Mouse (Mus musculus) monocyte, adult 2 months (primary cell): ENCODE measurements around the gene Ap1ar.

Experiments used
- DNase-seq, 2 experiments: peaks; one replicate each; pipeline ENCODE4 v3.0.0; 2022; ENCODE audit warnings: low spot score in 2 of 2, low read depth in 1 of 2

Ap1ar gene

GRCm38 (mm10) chr3:127837154-127837865, at the start of gene Ap1ar:
Ap1ar (minus strand) TSS chr3:127837523.
- peak; percentile 91 to 93 for DNase-seq

- no peak for DNase-seq
Measured at GRCm38 (mm10) chr3:127881684-127882083, 44.4 kb upstream of the Ap1ar start.

GRCm38 (mm10) chr3:127879968-127880367, 42.6 kb upstream of the Ap1ar start:
- DNase-seq: no peak

- DNase-seq: no peak
Measured at GRCm38 (mm10) chr3:127875509-127875908, 38.2 kb upstream of the Ap1ar start.

- no peak for DNase-seq
Measured at GRCm38 (mm10) chr3:127875059-127875458, 37.7 kb upstream of the Ap1ar start.

GRCm38 (mm10) chr3:127874254-127874883, 37.0 kb upstream of the Ap1ar start:
- no peak for DNase-seq

GRCm38 (mm10) chr3:127871575-127871974, 34.3 kb upstream of the Ap1ar start:
- no peak for DNase-seq

- no peak for DNase-seq
Measured at GRCm38 (mm10) chr3:127868880-127869279, 31.6 kb upstream of the Ap1ar start.

- no peak for DNase-seq
Measured at GRCm38 (mm10) chr3:127868046-127868758, 30.9 kb upstream of the Ap1ar start.

GRCm38 (mm10) chr3:127864242-127864641, 26.9 kb upstream of the Ap1ar start:
- DNase-seq: no peak

- no peak for DNase-seq
Measured at GRCm38 (mm10) chr3:127863571-127863970, 26.2 kb upstream of the Ap1ar start.

GRCm38 (mm10) chr3:127862479-127862878, 25.2 kb upstream of the Ap1ar start:
- no peak for DNase-seq

- no peak for DNase-seq
Measured at GRCm38 (mm10) chr3:127861340-127861739, 24.0 kb upstream of the Ap1ar start.

GRCm38 (mm10) chr3:127853431-127854206, 16.3 kb upstream of the Ap1ar start:
- peak in 1 of 2 experiments; percentile 28 for DNase-seq

- DNase-seq: no peak
Measured at GRCm38 (mm10) chr3:127852722-127853121, 15.4 kb upstream of the Ap1ar start.

- DNase-seq: no peak
Measured at GRCm38 (mm10) chr3:127850776-127851646, 13.7 kb upstream of the Ap1ar start.

GRCm38 (mm10) chr3:127849922-127850321, 12.6 kb upstream of the Ap1ar start:
- no peak for DNase-seq

GRCm38 (mm10) chr3:127848088-127848808, 10.9 kb upstream of the Ap1ar start:
- no peak for DNase-seq

- no peak for DNase-seq
Measured at GRCm38 (mm10) chr3:127843941-127844327, 6.6 kb upstream of the Ap1ar start.
